Mouse (Mus musculus) embryonic facial prominence, embryonic 15.5 days (tissue): ENCODE measurements around the gene Fancc. TPM values are rescaled to one million over a fixed set of nuclear protein-coding genes. Genes with fewer than 3 reads are reported as not detected.
A peak's percentile ranks its signal among the peaks of the same experiment; 100 is the strongest.

Experiments used
- ATAC-seq: fragments of 200-750 bp; cut with Nextera tagmentation; 2 replicates; pipeline ENCODE4 v1.8.0; 2017; ENCODE audit warnings: low read depth, moderate TSS enrichment; ENCODE audit not compliant: insufficient number of reproducible peaks, low FRiP score, low TSS enrichment
- H3K27ac ChIP-seq: fragments of 300-500 bp; sonication (generic); replicated peaks from 2 replicates; pipeline ENCODE4 v1.5.1; 2015; ENCODE audit warnings: mild to moderate bottlenecking, inconsistent platforms
- H3K27me3 ChIP-seq: fragments of 300-500 bp; sonication (generic); 2 replicates; pipeline ENCODE4 v1.6.1; 2015; ENCODE audit warnings: inconsistent platforms
- H3K36me3 ChIP-seq: fragments of 300-500 bp; sonication (generic); 2 replicates; pipeline ENCODE4 v1.6.1; 2015; ENCODE audit warnings: mild to moderate bottlenecking, inconsistent platforms
- H3K4me1 ChIP-seq: fragments of 300-500 bp; sonication (generic); 2 replicates; pipeline ENCODE4 v1.6.1; 2015; ENCODE audit warnings: inconsistent platforms
- H3K4me2 ChIP-seq: fragments of 300-500 bp; sonication (generic); replicated peaks from 2 replicates; pipeline ENCODE4 v1.6.1; 2015; ENCODE audit warnings: mild to moderate bottlenecking, inconsistent platforms
- H3K4me3 ChIP-seq: fragments of 300-500 bp; sonication (generic); replicated peaks from 2 replicates; pipeline ENCODE4 v1.5.1; 2015; ENCODE audit warnings: mild to moderate bottlenecking, inconsistent platforms
- H3K9ac ChIP-seq: fragments of 300-500 bp; sonication (generic); 2 replicates; pipeline ENCODE4 v1.6.1; 2015; ENCODE audit warnings: inconsistent platforms
- H3K9me3 ChIP-seq: fragments of 300-500 bp; sonication (generic); replicated peaks from 2 replicates; pipeline ENCODE4 v1.6.1; 2016; ENCODE audit warnings: inconsistent platforms
- WGBS: fragments of 180-500 bp; shearing (Covaris S2); methylation state at CpG from one replicate; pipeline ENCODE4 v1.1.7; 2015; 5-methylcytosine and 5-hydroxymethylcytosine counted together
- polyA plus RNA-seq: library from polyadenylated mRNA; unstranded; fragments of >200 nt; fragmentation: Nextera tagmentation; extraction: Ambion mirVana; gene quantifications from 2 replicates; pipeline ENCODE4 v1.2.1, GENCODE M21; 2015

The Fancc gene
- polyA plus RNA-seq, 1 experiment from 2014 or later, result 22.9 TPM

GRCm38 (mm10) chr13:63344481-63344880 lies 152.6 kb downstream of the Fancc start:
- Histone ChIP-seq H3K4me2 (no peak overlapping the region), H3K4me1 (no peaks in the 10 kb centered on the region), H3K4me3 (no peak overlapping the region), H3K27ac (no peak overlapping the region), H3K9ac (no peak overlapping the region), H3K27me3 (no peaks in the 10 kb centered on the region), H3K9me3 (no peaks in the 10 kb centered on the region), H3K36me3 (no peaks in the 10 kb centered on the region)
- no peak for ATAC-seq
- 95% methylated on average over 3 of the region's 3 CpGs for WGBS

DNA sequence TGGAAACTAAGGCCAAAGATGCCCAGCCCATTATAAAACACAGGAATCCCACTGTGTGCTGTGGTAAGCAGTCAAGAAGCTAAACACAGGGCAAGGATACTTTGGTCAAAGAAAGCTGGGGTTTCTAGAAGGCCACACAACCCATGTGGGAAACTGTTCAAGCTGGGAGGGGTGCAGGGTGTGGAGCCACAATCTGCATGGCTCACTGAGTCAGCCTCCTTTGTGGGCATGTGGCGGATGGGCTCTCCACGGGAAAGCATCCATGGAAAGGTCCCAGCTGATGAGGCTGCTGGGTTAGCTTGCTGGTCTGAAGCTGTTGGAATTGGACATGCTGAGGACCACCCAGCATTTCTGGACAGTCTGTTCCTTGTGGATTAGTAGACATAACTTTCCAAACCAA lies 154.3 kb downstream of the Fancc start:
- Histone ChIP-seq H3K9me3 (no peaks in the 10 kb centered on the region), H3K27ac (no peak overlapping the region), H3K36me3 (no peaks in the 10 kb centered on the region), H3K4me1 (peaks cover under 1% of the 10 kb centered on the region; the same call in 1 of the 2 replicates), H3K27me3 (no peaks in the 10 kb centered on the region), H3K4me3 (no peak overlapping the region), H3K9ac (no peak overlapping the region), H3K4me2 (no peak overlapping the region)
- 85% methylated on average over 2 of the region's 2 CpGs for WGBS
- peak; percentile 83; the same call in 1 of the 2 replicates for ATAC-seq

DNA sequence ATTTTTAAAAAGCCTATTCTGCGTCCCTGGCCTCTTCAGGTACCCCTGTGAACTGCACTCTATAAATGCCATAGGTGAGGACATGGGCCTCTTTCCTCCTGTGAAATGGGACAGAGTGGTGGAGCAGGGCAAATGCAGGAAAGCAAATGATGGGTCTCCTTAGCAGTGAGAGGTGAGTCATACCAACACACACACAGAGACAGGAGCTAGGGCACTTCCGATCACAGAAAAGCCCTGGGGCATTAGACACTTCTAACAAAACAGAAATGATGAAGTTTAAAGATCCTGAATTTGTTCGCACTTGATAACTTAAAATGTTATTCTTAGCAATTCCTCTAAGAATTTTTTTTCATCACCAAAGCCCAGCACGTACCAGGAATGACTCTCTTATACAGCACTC lies 157.1 kb downstream of the Fancc start:
- no peaks in the 10 kb centered on the region for H3K9me3 ChIP-seq
- H3K36me3 ChIP-seq, result no peaks in the 10 kb centered on the region
- H3K27ac ChIP-seq, result no peak overlapping the region
- H3K27me3 ChIP-seq, result no peaks in the 10 kb centered on the region
- no peak overlapping the region for H3K4me2 ChIP-seq
- no peak for ATAC-seq
- WGBS, result 76% methylated on average over 4 of the region's 4 CpGs
- H3K9ac ChIP-seq, result no peak overlapping the region
- peaks cover 22% of the 10 kb centered on the region for H3K4me1 ChIP-seq
- no peak overlapping the region for H3K4me3 ChIP-seq

DNA sequence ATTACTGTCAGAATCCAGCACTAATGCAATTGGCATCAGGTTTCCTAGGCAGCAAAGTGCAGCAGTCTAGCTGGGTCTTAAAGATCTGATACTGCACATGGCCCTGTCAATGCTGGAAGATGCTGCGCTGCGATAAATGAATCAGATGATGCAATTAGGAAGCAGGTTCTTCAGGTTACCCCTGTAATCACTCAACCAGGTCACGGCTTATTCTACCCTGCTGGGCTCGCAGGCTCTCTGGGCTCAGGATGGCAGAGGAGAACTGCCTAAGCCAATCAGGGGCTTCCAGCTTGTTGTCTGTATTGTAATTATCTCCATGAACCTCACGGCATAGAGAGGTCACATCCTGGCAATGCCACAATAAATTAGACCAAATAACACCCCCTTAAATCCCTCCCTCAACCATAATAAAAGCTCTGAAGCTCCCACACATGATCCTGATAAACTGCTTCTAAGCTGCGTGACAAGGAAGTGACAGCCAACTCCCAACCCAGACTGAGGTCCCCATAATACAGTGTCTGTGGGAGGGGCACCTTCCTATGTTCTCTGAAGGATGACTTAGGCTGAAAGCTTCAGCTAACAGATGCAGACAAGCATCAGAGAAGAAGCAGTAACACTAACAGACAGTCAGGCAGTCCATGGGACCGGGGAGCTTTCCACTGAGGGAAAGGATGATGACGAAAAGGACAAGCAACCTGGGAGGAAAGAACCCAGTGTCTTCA lies 159.7 kb downstream of the Fancc start:
- Histone ChIP-seq H3K9me3 (no peaks in the 10 kb centered on the region), H3K4me2 (no peak overlapping the region), H3K27ac (peak overlapping the region; percentile 51; the same call in 1 of the 2 replicates), H3K4me3 (no peak overlapping the region), H3K36me3 (no peaks in the 10 kb centered on the region), H3K27me3 (no peaks in the 10 kb centered on the region), H3K9ac (no peak overlapping the region), H3K4me1 (peaks cover 31% of the 10 kb centered on the region)
- WGBS, result 29% methylated on average over 8 of the region's 8 CpGs
- peak; percentile 39 for ATAC-seq

DNA sequence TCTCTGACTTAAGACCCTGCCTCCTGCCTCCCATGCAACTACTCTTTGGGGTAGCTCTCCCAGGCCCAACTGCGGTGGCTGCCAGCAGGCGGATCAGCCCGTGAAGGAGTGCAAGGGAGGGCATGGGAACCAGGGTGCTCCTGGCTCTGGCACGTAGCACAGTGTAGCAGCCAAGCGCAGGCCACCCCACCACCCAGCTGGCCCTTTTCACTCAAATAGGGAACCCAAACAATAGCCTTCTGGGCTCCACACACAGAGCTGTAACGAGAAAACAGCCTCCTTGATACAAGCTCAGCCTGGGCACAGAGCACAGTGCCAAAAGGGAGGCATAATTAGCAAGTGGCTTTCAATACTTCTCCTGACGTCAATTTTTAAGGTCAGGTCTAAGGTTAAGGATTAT lies 160.7 kb downstream of the Fancc start:
- no peaks in the 10 kb centered on the region for H3K27me3 ChIP-seq
- no peak overlapping the region for H3K4me3 ChIP-seq
- H3K36me3 ChIP-seq, result no peaks in the 10 kb centered on the region
- peak overlapping the region; percentile 53; the same call in 1 of the 2 replicates for H3K27ac ChIP-seq
- ATAC-seq, result no peak
- no peak overlapping the region for H3K9ac ChIP-seq
- H3K4me2 ChIP-seq, result no peak overlapping the region
- H3K4me1 ChIP-seq, result peaks cover 35% of the 10 kb centered on the region
- 58% methylated on average over 7 of the region's 7 CpGs for WGBS
- no peaks in the 10 kb centered on the region for H3K9me3 ChIP-seq

DNA sequence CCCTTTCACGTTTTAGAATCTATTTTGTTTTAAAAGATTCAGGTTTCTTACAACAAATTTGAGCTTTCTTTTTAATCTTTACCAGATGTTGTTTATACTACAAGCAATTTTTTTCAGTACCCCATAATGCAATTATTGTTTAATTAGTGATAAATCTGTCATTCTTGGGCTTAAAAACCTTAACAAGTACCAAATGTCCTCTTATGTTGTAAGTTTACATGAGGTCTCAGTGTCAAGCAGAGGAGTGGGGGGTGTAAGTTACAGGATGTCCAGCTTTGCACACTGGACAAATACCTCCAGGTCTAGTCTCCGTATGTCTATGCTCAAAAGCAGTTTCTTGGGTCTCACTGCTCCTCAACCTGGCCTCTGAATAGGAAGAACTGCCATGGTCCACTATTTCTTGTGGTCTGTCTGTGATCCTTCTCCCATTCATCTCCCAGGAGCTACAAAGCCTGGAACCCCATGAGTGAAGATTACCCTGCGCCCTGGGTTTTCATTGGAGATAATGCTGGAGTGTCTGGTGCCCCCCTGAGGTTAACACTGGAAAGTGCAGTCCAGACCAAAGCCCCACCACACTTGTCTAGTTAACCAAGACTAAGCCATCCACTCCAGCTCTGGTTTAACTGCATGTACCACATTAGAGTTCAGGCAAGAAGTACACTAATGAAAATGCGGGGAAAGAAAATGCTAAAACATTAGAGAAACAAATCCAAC lies 161.5 kb downstream of the Fancc start:
- Histone ChIP-seq H3K4me1 (peaks cover 41% of the 10 kb centered on the region), H3K9ac (no peak overlapping the region), H3K27ac (peak overlapping the region; percentile 53), H3K4me3 (no peak overlapping the region), H3K27me3 (no peaks in the 10 kb centered on the region), H3K36me3 (no peaks in the 10 kb centered on the region), H3K4me2 (no peak overlapping the region), H3K9me3 (no peaks in the 10 kb centered on the region)
- WGBS, result 51% methylated on average over 4 of the region's 4 CpGs
- no peak for ATAC-seq

DNA sequence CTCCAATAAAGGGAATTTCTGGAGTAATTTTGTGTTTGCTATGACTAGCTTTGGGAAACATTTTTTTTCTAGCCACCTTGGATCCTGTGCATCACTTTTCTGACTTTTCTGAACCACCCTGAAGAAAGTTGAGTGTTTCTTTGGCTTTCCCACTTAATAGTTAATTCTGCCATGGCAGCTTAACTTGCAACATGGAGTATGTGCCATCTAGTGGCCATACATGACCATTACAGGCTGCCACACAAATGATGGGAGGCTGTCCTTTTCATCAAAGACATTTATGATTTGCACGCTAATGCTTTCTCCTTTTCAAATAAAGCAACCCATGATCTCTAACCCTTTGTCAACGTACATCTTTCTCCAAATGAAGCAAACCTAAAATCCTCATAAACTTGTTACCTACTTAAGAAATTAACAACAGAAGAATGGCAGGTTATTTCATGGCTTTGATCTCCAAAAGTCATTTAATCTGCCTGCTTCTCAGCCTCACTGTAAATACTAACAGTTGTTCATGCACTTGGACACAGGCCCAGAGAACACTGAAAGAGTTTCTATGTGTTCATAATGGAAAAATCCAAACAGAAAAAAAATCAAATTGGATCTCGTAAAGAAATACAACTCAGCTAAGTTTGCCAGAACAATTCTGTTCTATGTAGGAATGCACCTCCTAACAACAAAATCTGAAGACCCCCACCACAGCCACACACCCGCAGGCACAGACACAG lies 164.3 kb downstream of the Fancc start:
- Histone ChIP-seq H3K27ac (no peak overlapping the region; the same call in 1 of the 2 replicates), H3K9me3 (no peaks in the 10 kb centered on the region), H3K9ac (no peak overlapping the region), H3K4me1 (peaks cover 55% of the 10 kb centered on the region), H3K36me3 (no peaks in the 10 kb centered on the region), H3K4me3 (no peak overlapping the region), H3K4me2 (no peak overlapping the region), H3K27me3 (no peaks in the 10 kb centered on the region)
- ATAC-seq, result no peak
- WGBS, result 27% methylated on average over 4 of the region's 4 CpGs

DNA sequence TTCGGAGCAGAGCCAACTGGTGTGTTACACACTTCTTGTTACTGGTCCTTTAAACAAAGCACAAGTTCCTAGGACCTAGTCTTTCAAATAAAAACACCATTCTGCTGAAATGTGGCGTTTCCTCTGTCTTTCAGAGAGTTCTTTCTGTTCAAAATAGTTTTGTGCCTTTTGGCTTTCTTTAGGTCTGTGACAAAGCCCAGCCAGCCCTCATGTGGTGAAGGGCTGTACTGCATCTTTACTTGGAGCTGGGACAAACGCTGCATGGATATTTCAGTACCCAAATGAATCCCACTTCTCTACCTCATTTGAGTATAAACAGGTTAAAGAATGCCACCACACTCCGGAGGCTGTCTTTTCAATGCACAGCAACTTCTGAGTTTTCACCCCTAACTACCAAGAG lies 165.7 kb downstream of the Fancc start:
- WGBS, result 42% methylated on average over 4 of the region's 4 CpGs
- Histone ChIP-seq H3K4me1 (peaks cover 42% of the 10 kb centered on the region), H3K27ac (no peak overlapping the region; the same call in 1 of the 2 replicates), H3K4me2 (no peak overlapping the region), H3K36me3 (no peaks in the 10 kb centered on the region), H3K27me3 (no peaks in the 10 kb centered on the region), H3K4me3 (no peak overlapping the region), H3K9me3 (no peaks in the 10 kb centered on the region), H3K9ac (no peak overlapping the region)
- no peak for ATAC-seq

- 34% methylated on average over 9 of the region's 9 CpGs for WGBS
Measured at GRCm38 (mm10) chr13:63330236-63330860, 166.7 kb downstream of the Fancc start.

GRCm38 (mm10) chr13:63326015-63326414 lies 171.1 kb downstream of the Fancc start:
- H3K27me3 ChIP-seq, result no peaks in the 10 kb centered on the region
- H3K4me2 ChIP-seq, result no peak overlapping the region
- no peak for ATAC-seq
- no peak overlapping the region for H3K4me3 ChIP-seq
- WGBS, result 77% methylated on average over 2 of the region's 2 CpGs
- H3K36me3 ChIP-seq, result no peaks in the 10 kb centered on the region
- no peaks in the 10 kb centered on the region for H3K9me3 ChIP-seq
- no peak overlapping the region for H3K9ac ChIP-seq
- peaks cover 42% of the 10 kb centered on the region for H3K4me1 ChIP-seq
- no peak overlapping the region for H3K27ac ChIP-seq

More at GRCm38 (mm10) chr13:63330236-63330860, 166.7 kb downstream of the Fancc start:
- Histone ChIP-seq H3K4me1 (peaks cover 36% of the 10 kb centered on the region), H3K9me3 (no peaks in the 10 kb centered on the region), H3K27ac (peak overlapping the region; percentile 70), H3K4me3 (no peak overlapping the region), H3K27me3 (no peaks in the 10 kb centered on the region), H3K36me3 (no peaks in the 10 kb centered on the region), H3K9ac (no peak overlapping the region), H3K4me2 (0 out of 2 replicates have a peak overlapping the region, but pooled peaks have one; percentile 9)
- no peak for ATAC-seq
